Mouse (Mus musculus) lung, postnatal 14 days (tissue): ENCODE results near the gene Slc4a8.

Source experiments
- DNase-seq: peaks from one replicate; pipeline ENCODE4 v3.0.0; 2021

Gene Slc4a8

GRCm38 (mm10) chr15:100832784-100833183 lies 71.2 kb downstream of the Slc4a8 start:
- DNase-seq = no peak

- no peak for DNase-seq
Measured at GRCm38 (mm10) chr15:100836729-100837128, 75.2 kb downstream of the Slc4a8 start.

- DNase-seq = peak; percentile 66
Measured at GRCm38 (mm10) chr15:100838607-100839207, 77.2 kb downstream of the Slc4a8 start.

GRCm38 (mm10) chr15:100844336-100844735 lies 82.8 kb downstream of the Slc4a8 start:
- DNase-seq = no peak

GRCm38 (mm10) chr15:100845049-100845879 lies 83.7 kb downstream of the Slc4a8 start:
- DNase-seq = peak; percentile 44

GRCm38 (mm10) chr15:100847193-100847592 lies 85.6 kb downstream of the Slc4a8 start:
- DNase-seq = no peak

GRCm38 (mm10) chr15:100857586-100857985 lies 96.0 kb downstream of the Slc4a8 start:
- no peak for DNase-seq

- no peak for DNase-seq
Measured at GRCm38 (mm10) chr15:100860856-100861255, 99.3 kb downstream of the Slc4a8 start.

- no peak for DNase-seq
Measured at GRCm38 (mm10) chr15:100865556-100865955, 104.0 kb downstream of the Slc4a8 start.

- no peak for DNase-seq
Measured at GRCm38 (mm10) chr15:100869558-100869957, 108.0 kb downstream of the Slc4a8 start, which contains the start of gene Scn8a. Scn8a (plus strand) TSS chr15:100869858.

- peak; percentile 34 for DNase-seq
Measured at GRCm38 (mm10) chr15:100870001-100870774, 108.6 kb downstream of the Slc4a8 start.

- DNase-seq = no peak
Measured at GRCm38 (mm10) chr15:100870775-100871106, 109.2 kb downstream of the Slc4a8 start.

- no peak for DNase-seq
Measured at GRCm38 (mm10) chr15:100871107-100872011, 109.8 kb downstream of the Slc4a8 start.

GRCm38 (mm10) chr15:100873155-100873554 lies 111.6 kb downstream of the Slc4a8 start:
- DNase-seq = peak; percentile 82
